Mouse (Mus musculus) midbrain, embryonic 16.5 days (tissue): ENCODE measurements around the gene Ifna16. TPM values are rescaled to one million over a fixed set of nuclear protein-coding genes. Genes with fewer than 3 reads are reported as not detected.

Source experiments
- ATAC-seq: fragments of 200-750 bp; cut with Nextera tagmentation; 2 replicates; pipeline ENCODE4 v1.8.0; 2017; ENCODE audit warnings: moderate TSS enrichment
- H3K27ac ChIP-seq: fragments of 300-500 bp; sonication (generic); 2 replicates; pipeline ENCODE4 v1.5.1; 2014; ENCODE audit warnings: mild to moderate bottlenecking, low read length, mixed read lengths
- H3K27me3 ChIP-seq: fragments of 300-500 bp; sonication (generic); 2 replicates; pipeline ENCODE4 v1.6.1; 2014; ENCODE audit warnings: low read depth, low read length, mixed read lengths; ENCODE audit not compliant: control insufficient read depth, insufficient read depth
- H3K36me3 ChIP-seq: fragments of 300-500 bp; sonication (generic); 2 replicates; pipeline ENCODE4 v1.6.1; 2014; ENCODE audit warnings: mild to moderate bottlenecking, low read length, moderate library complexity, mixed read lengths; ENCODE audit not compliant: control insufficient read depth, insufficient read depth
- H3K4me1 ChIP-seq: fragments of 300-500 bp; sonication (generic); 2 replicates; pipeline ENCODE4 v1.6.1; 2014; ENCODE audit warnings: mild to moderate bottlenecking, low read length, mixed read lengths; ENCODE audit not compliant: control insufficient read depth, insufficient read depth
- H3K4me2 ChIP-seq: fragments of 300-500 bp; sonication (generic); 2 replicates; pipeline ENCODE4 v1.6.1; 2014; ENCODE audit warnings: mild to moderate bottlenecking, low read length, mixed read lengths
- H3K4me3 ChIP-seq: fragments of 300-500 bp; sonication (generic); 2 replicates; pipeline ENCODE4 v1.5.1; 2014; ENCODE audit warnings: low read depth, mild to moderate bottlenecking, low read length, moderate library complexity, mixed read lengths
- H3K9ac ChIP-seq: fragments of 300-500 bp; sonication (generic); 2 replicates; pipeline ENCODE4 v1.6.1; 2014; ENCODE audit warnings: low read depth, low read length, mixed read lengths
- H3K9me3 ChIP-seq: fragments of 300-500 bp; sonication (generic); replicated peaks from 2 replicates; pipeline ENCODE4 v1.6.1; 2014; ENCODE audit warnings: mild to moderate bottlenecking, low read length, mixed read lengths; ENCODE audit not compliant: control insufficient read depth, poor library complexity, severe bottlenecking
- WGBS: fragments of 180-500 bp; shearing (Covaris S2); extraction: QIAGEN DNeasy Blood & Tissue Kit; methylation state at CpG from one replicate; pipeline ENCODE4 v1.1.7; 2014; 5-methylcytosine and 5-hydroxymethylcytosine counted together
- polyA plus RNA-seq: library from polyadenylated mRNA; unstranded; fragments of >200 nt; fragmentation: Nextera tagmentation; extraction: Ambion mirVana; gene quantifications from 2 replicates; pipeline ENCODE4 v1.2.1, GENCODE M21; 2015

The Ifna16 gene
- polyA plus RNA-seq, 1 experiment from 2014 or later: not detected

DNA sequence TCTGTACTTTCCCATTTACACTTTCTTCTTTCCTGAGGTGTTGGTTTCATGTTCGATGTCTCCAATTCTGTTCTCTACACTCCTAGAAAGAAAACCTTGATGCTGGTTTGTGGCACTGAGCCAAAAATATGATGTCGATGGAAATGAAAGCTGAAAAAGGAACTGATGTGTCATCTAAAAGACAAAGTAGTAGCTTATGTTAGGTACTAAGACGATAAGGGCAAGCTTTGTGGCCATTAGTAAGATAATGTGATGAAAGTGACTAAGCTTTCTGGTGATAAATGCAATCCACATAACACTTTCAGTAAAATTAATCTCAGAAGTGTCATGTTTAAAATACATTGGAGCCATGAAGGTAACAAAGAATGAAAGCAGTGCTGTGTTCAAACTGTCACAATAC, 4.6 kb upstream of the Ifna16 start:
- no peaks in the 10 kb centered on the region for H3K36me3 ChIP-seq
- ATAC-seq: no peak
- WGBS: 85% methylated on average over 3 of the region's 3 CpGs

GRCm38 (mm10) chr4:88680362-88680761, 3.6 kb upstream of the Ifna16 start:
- H3K4me2 ChIP-seq: no peak overlapping the region
- H3K4me3 ChIP-seq: no peak overlapping the region
- H3K4me1 ChIP-seq: no peaks in the 10 kb centered on the region
- WGBS: 53% methylated on average over 8 of the region's 8 CpGs
- no peaks in the 10 kb centered on the region for H3K9me3 ChIP-seq
- H3K27ac ChIP-seq: no peak overlapping the region
- H3K27me3 ChIP-seq: no peaks in the 10 kb centered on the region
- H3K9ac ChIP-seq: no peak overlapping the region
- no peaks in the 10 kb centered on the region for H3K36me3 ChIP-seq
- no peak for ATAC-seq

More for the DNA sequence above, 4.6 kb upstream of the Ifna16 start:
- H3K4me1 ChIP-seq: no peaks in the 10 kb centered on the region
- no peak overlapping the region for H3K27ac ChIP-seq
- H3K27me3 ChIP-seq: no peaks in the 10 kb centered on the region
- no peak overlapping the region for H3K9ac ChIP-seq
- no peak overlapping the region for H3K4me3 ChIP-seq
- H3K4me2 ChIP-seq: no peak overlapping the region
- no peaks in the 10 kb centered on the region for H3K9me3 ChIP-seq

DNA sequence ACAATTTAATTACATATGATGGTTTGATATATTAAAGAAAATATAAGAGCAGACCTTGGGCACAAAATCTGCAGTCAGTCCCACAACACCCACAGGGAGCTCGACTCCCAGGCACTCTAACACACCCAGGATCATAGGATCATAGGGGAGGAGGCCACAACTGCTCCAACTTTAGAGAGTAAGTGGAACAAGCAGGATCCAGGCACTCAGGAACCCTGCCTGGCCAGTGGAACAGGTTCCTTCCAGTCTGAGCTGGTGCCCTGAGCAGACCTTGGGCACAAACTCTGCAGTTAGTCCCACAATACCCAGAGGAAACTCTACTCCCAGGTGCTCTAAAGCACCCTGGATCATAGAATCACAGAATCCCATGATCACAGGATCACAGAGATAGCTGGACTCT, 21.3 kb downstream of the Ifna16 start:
- 75% methylated on average over 1 of the region's 1 CpGs for WGBS
- no peak for ATAC-seq

DNA sequence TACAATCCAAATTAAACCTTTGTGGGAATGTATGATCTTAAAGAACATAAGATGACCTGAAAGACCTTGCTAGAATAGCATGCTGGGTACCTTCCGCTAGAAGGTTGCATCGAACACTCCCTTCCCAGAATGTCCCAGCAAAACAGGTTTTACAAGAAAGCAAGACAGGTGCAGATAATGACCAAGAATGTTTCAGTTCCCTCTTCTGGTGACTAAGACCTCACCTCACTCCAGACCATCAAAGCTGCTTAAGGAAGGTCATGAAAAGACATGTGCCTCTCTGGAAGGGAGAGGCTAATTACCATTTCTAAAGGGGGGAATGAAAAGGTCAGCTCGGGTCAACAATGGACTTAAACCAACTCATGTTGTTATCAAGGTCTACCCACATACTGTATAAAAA, 23.1 kb downstream of the Ifna16 start:
- WGBS: 64% methylated on average over 3 of the region's 3 CpGs
- Histone ChIP-seq H3K36me3 (no peaks in the 10 kb centered on the region), H3K9ac (no peak overlapping the region), H3K27me3 (no peaks in the 10 kb centered on the region), H3K4me2 (no peak overlapping the region), H3K27ac (no peak overlapping the region), H3K9me3 (no peaks in the 10 kb centered on the region), H3K4me1 (no peaks in the 10 kb centered on the region), H3K4me3 (no peak overlapping the region)
- ATAC-seq: no peak

More for the DNA sequence above, 21.3 kb downstream of the Ifna16 start:
- no peaks in the 10 kb centered on the region for H3K4me1 ChIP-seq
- H3K4me3 ChIP-seq: no peak overlapping the region
- H3K9ac ChIP-seq: no peak overlapping the region
- H3K27ac ChIP-seq: no peak overlapping the region
- H3K36me3 ChIP-seq: no peaks in the 10 kb centered on the region
- H3K4me2 ChIP-seq: no peak overlapping the region
- no peaks in the 10 kb centered on the region for H3K9me3 ChIP-seq
- no peaks in the 10 kb centered on the region for H3K27me3 ChIP-seq

GRCm38 (mm10) chr4:88644359-88644758, 32.4 kb downstream of the Ifna16 start, which contains the start of gene Ifna13:
Gene Ifna13 (minus strand): TSS chr4:88644459.
- Histone ChIP-seq H3K27me3 (no peaks in the 10 kb centered on the region), H3K9me3 (no peaks in the 10 kb centered on the region), H3K27ac (no peak within 1 kb of the TSS), H3K4me1 (no peaks in the 10 kb centered on the region), H3K4me3 (no peak within 1 kb of the TSS), H3K9ac (no peak within 1 kb of the TSS), H3K4me2 (no peak within 1 kb of the TSS), H3K36me3 (no peaks in the 10 kb centered on the region)
- 59% methylated on average over 2 of the region's 2 CpGs for WGBS
- ATAC-seq: no peak

GRCm38 (mm10) chr4:88642526-88642925, 34.2 kb downstream of the Ifna16 start:
- no peak for ATAC-seq
- no peak overlapping the region for H3K4me3 ChIP-seq
- no peaks in the 10 kb centered on the region for H3K4me1 ChIP-seq
- 45% methylated on average over 2 of the region's 2 CpGs for WGBS
- no peaks in the 10 kb centered on the region for H3K27me3 ChIP-seq
- no peaks in the 10 kb centered on the region for H3K9me3 ChIP-seq
- H3K36me3 ChIP-seq: no peaks in the 10 kb centered on the region
- H3K4me2 ChIP-seq: no peak overlapping the region
- H3K27ac ChIP-seq: no peak overlapping the region
- H3K9ac ChIP-seq: no peak overlapping the region

GRCm38 (mm10) chr4:88641077-88641831, 35.5 kb downstream of the Ifna16 start:
- Histone ChIP-seq H3K27ac (no peak overlapping the region), H3K36me3 (no peaks in the 10 kb centered on the region), H3K9ac (no peak overlapping the region), H3K9me3 (no peaks in the 10 kb centered on the region), H3K4me2 (peak overlapping the region; percentile 40; the same call in 1 of the 2 replicates), H3K4me1 (no peaks in the 10 kb centered on the region), H3K4me3 (peak overlapping the region; percentile 20; the same call in 1 of the 2 replicates), H3K27me3 (no peaks in the 10 kb centered on the region)
- peak; percentile 98 for ATAC-seq
- WGBS: 16% methylated on average over 11 of the region's 11 CpGs

DNA sequence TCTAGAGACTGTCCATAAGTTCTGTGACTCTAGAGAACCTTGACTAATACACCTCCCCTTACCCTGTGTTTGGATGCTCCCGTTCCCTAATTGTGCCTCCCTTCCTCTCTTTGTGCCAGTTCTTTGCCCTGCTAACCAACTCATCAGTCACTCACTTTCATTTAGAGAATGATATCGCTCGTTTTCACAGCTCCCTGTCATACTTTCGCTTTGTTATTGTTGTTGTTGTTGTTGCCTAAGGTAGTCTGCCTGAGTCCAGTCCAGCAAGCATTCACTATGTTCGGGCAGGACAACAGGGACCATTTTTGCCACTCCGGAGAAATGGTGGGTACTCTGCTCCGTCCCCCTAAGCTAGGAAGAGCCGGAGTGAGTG, 36.0 kb downstream of the Ifna16 start:
- Histone ChIP-seq H3K4me3 (peak overlapping the region; percentile 20; the same call in 1 of the 2 replicates), H3K9ac (no peak overlapping the region), H3K4me1 (no peaks in the 10 kb centered on the region), H3K27ac (no peak overlapping the region), H3K4me2 (peak overlapping the region; percentile 40), H3K27me3 (no peaks in the 10 kb centered on the region), H3K36me3 (no peaks in the 10 kb centered on the region), H3K9me3 (no peaks in the 10 kb centered on the region)
- WGBS: 67% methylated on average over 8 of the region's 8 CpGs
- ATAC-seq: no peak

- Histone ChIP-seq H3K27ac (no peak within 1 kb of the TSS), H3K9me3 (no peaks in the 10 kb centered on the region), H3K27me3 (no peaks in the 10 kb centered on the region), H3K4me1 (no peaks in the 10 kb centered on the region), H3K9ac (no peak within 1 kb of the TSS), H3K4me2 (no peak within 1 kb of the TSS), H3K36me3 (no peaks in the 10 kb centered on the region), H3K4me3 (no peak within 1 kb of the TSS)
- 89% methylated on average over 4 of the region's 4 CpGs for WGBS
- no peak for ATAC-seq
Measured at GRCm38 (mm10) chr4:88634311-88634710, 42.4 kb downstream of the Ifna16 start, which contains the start of gene C87499. Gene C87499 (minus strand): TSS chr4:88634411.
